Mouse (Mus musculus) E14TG2a.4 (cell line): ENCODE data around the gene Slc4a11.

Experiments
- H3K27me3 ChIP-seq: 2 replicates; pipeline ENCODE4 v1.6.1; 2014; ENCODE audit warnings: low read length, control low read depth; ENCODE audit not compliant: insufficient read depth
- H3K36me3 ChIP-seq: 2 replicates; pipeline ENCODE4 v1.6.1; 2014; ENCODE audit warnings: low read length, control low read depth; ENCODE audit not compliant: insufficient read depth
- H3K4me1 ChIP-seq: replicated peaks from 2 replicates; pipeline ENCODE4 v1.6.1; 2014; ENCODE audit warnings: low read depth, low read length, control low read depth
- H3K4me3 ChIP-seq: replicated peaks from 2 replicates; pipeline ENCODE4 v1.5.1; 2014; ENCODE audit warnings: mild to moderate bottlenecking, low read length
- H3K9me3 ChIP-seq: 2 replicates; pipeline ENCODE4 v1.6.1; 2014; ENCODE audit warnings: low read length, control low read depth
- CTCF ChIP-seq: conservative IDR thresholded peaks from 2 replicates; pipeline ENCODE4 v1.5.1; 2014; ENCODE audit warnings: low read length
- NANOG ChIP-seq: IDR thresholded peaks from 2 replicates; pipeline ENCODE4 v1.6.1; 2014; ENCODE audit warnings: borderline replicate concordance, low read length, mixed read lengths
- POU5F1 ChIP-seq: IDR thresholded peaks from 2 replicates; pipeline ENCODE4 v1.6.1; 2014; ENCODE audit warnings: low read length, borderline replicate concordance

The Slc4a11 gene

DNA sequence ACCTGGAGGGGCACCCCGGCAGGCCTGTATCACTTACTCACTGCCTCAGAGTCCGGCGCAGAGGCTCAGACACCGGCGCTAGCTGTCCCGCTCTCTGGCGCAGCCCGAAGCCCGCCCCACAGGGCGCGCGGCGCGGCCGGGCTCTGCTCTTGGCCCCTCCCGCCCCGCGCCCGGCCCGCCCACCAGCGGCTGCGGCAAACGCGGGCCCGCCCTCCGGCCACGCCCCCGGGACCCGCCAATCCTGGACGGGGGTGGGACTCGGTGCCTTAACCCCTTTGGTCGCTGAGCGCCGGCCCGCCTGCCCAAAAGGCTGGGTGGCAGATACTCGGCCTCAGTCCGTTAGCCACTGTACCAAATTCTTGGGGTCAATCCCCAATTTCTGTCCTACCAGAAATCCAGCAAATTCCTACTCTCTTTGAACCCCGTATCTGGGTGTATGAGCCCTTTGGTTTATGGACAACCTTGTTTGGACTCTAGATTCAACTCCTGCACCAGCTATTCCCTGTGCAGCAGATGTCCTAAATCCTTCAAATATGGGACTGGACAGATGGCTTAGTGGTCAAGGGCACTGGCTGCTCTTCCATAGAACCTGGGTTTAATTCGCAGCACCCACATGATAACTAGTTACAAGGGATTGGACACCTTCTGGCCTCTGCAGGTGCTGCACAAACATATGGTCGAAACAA lies 54.5 kb downstream of the Slc4a11 start, which contains the start of gene Lzts3:
Gene Lzts3, minus strand, starts transcription at position 120 of the 686 bp plus-strand sequence.
- Histone ChIP-seq H3K4me3 (peak within 1 kb of the TSS; percentile 86), H3K4me1 (peaks cover 38% of the 10 kb centered on the region), H3K36me3 (no peaks in the 10 kb centered on the region), H3K9me3 (no peaks in the 10 kb centered on the region), H3K27me3 (peaks cover 27% of the 10 kb centered on the region)
- TF ChIP-seq POU5F1 (no peak), CTCF (no peak), NANOG (no peak)

DNA sequence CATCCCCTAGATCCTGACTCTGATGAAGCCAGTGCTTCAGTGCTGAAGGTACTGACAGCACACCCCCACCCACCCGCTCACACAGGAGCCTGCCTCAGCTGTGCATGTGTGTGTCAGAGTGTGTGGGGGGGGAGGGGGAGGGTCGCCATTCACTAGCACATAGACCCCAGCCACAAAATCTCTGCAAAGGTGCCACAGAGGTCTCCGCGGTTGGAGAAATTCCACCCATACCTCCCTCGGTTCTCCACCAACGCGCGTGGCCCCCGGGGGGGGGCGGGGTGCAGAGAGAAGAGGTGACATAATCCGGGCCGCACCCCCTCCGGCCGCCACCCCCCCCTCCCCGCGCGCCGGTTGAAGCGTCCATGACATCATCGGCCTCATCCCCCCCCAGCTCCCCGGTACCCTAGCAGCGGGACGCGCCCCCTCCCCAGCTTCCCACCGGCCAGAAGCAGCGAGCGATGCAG lies 55.1 kb downstream of the Slc4a11 start:
- no peak for TF ChIP-seq NANOG
- Histone ChIP-seq H3K36me3 (no peaks in the 10 kb centered on the region), H3K4me3 (peak overlapping the region; percentile 86), H3K4me1 (peaks cover 44% of the 10 kb centered on the region), H3K9me3 (no peaks in the 10 kb centered on the region), H3K27me3 (peaks cover 33% of the 10 kb centered on the region)

DNA sequence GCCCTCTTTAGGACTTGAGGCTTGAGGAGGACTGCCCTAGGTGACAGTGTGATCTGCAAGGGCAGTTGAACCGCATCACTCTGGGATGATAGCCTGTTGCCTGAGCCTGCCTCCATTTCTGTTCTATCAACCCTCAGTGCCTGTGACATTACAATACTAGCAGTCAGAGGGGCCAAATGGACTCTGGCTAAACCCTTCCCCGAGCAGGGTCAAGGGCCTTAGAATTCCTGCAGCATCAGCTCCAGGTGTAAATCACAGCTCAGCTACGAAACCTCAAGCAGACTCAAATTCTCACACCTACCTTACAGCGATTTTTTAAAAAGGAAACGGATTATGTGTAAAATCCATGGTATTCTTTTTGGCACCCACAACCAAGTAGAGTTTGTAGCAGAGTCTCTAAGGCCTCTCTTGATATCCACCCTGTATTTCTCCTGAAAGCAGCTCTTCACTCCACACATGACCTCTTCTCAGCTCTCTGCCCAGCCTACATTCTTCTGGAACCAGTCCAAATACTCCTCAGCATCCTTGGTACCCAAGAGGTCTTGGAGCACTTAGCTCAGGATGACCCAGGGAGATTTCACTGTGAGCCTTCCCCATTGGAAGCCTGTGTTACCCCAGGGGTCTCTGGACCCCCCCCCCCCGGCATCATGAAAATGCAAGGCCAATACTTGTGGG lies 55.8 kb downstream of the Slc4a11 start:
- no peaks in the 10 kb centered on the region for H3K9me3 ChIP-seq
- TF ChIP-seq NANOG = no peak
- no peak for TF ChIP-seq CTCF
- no peak for TF ChIP-seq POU5F1
- H3K36me3 ChIP-seq = no peaks in the 10 kb centered on the region

DNA sequence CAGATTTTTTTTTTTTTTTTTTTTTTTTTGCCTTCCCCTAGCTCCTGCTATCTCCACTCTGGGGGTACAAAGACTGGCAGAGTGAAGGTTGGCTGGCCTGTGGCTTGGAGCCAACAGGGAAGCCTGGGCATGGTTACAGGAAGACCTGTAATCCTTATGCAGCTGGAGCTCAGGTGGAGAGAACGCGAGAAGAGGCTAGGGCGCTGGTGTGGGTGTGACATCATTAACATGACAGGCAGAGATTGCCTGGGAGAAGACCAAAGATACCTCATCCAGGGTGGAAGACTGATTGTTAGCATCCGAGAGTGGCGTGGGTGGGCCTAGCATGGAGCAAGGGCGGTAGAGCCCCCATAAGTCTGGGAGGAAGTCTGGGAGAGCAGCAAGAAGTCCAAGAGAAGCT lies 58.0 kb downstream of the Slc4a11 start:
- Histone ChIP-seq H3K9me3 (no peaks in the 10 kb centered on the region), H3K36me3 (no peaks in the 10 kb centered on the region), H3K4me3 (0 out of 2 replicates have a peak overlapping the region, but pooled peaks have one; percentile 32), H3K4me1 (peaks cover 74% of the 10 kb centered on the region), H3K27me3 (peaks cover 63% of the 10 kb centered on the region)
- TF ChIP-seq CTCF (no peak), NANOG (no peak), POU5F1 (no peak)

More for the DNA sequence above, 55.8 kb downstream of the Slc4a11 start:
- Histone ChIP-seq H3K4me1 (peaks cover 51% of the 10 kb centered on the region), H3K27me3 (peaks cover 41% of the 10 kb centered on the region), H3K4me3 (no peak overlapping the region)

DNA sequence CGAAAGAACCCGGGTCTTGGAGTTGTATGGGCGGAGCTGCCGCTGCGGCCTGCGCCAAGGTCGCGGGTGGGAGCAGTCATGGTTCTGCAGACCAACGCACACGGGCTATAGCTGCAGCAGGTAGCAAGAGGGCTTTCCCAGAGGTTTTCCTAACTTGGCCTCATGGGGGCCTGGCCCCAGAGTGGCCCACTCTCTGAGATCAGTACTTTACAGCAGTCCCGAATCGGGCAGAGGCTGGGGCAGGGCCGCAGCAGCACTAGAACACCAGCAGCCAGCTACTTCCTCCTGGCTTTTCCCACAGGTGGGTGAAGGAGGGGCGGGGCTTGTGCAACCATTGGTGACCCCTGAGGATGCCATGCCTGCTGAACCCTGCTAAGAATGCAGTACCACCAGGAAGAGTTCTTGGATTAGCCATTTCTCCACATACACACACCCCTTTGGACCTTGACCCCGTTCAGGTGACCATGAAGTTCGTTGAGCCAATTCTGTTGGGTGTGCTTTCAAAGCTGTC lies 59.2 kb downstream of the Slc4a11 start:
- Histone ChIP-seq H3K4me1 (peaks cover 81% of the 10 kb centered on the region), H3K27me3 (peaks cover 71% of the 10 kb centered on the region), H3K36me3 (no peaks in the 10 kb centered on the region), H3K4me3 (peak overlapping the region; percentile 75), H3K9me3 (no peaks in the 10 kb centered on the region)
- TF ChIP-seq CTCF (no peak), POU5F1 (no peak), NANOG (no peak)

DNA sequence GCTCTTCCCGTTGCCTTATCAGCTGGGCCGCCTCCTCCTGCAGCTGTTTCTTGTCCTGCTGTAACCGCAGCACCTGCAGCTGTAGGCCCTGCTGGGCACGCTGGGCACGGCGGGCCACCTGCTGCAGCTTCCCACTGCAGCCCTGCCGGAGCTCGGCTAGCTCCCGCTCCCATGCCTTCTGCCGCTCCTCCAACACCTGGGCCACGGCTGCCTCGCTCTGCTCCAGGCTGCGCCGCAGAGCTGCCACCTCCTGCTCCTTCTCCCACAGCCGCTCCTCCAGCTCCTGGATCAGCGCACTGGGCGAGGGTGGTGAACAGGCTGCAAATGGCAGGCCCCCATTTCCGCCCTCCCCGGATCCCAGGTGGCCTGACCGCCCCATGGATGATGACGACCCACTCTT lies 61.5 kb downstream of the Slc4a11 start:
- Histone ChIP-seq H3K36me3 (no peaks in the 10 kb centered on the region), H3K27me3 (peaks cover 62% of the 10 kb centered on the region), H3K4me1 (peaks cover 93% of the 10 kb centered on the region), H3K4me3 (peak overlapping the region; percentile 75), H3K9me3 (no peaks in the 10 kb centered on the region)
- TF ChIP-seq POU5F1 = no peak
- TF ChIP-seq CTCF = no peak
- TF ChIP-seq NANOG = no peak

DNA sequence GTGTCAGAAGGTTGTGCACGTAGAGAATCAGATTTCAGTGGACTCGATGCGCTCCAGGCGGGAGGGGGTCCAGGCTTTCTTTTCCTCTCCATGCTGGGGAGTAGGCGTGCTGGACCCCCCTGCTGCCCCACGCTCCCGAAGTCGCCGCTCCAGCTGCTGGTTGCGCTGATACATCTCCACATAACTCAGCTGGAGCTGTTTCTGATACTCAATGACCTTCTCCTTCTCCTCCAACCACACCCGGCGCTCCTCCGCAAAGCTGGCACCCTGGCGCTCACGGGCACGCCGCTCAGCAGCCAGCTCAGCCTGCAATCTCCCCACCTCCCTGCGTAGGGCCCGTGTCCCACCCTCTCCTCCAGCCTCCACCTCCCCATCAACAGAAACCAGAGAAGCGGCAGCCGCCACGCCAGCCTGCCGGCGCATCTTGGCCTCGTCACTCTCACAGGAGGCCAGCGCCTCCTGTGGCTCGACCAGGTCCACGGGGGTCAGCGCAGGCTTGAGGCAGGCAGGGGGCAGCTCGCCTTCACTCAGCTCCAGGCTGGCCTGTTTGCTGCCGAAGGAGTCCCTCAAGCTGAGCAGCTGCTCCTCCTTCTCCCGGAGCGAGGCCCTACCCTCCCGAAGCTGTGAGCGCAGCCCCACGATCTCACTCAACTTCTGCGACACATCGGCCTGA lies 62.4 kb downstream of the Slc4a11 start:
- Histone ChIP-seq H3K27me3 (peaks cover 55% of the 10 kb centered on the region), H3K4me3 (peak overlapping the region; percentile 75)
- TF ChIP-seq POU5F1 (no peak), CTCF (no peak), NANOG (no peak)

More for the DNA sequence above, 62.4 kb downstream of the Slc4a11 start:
- peaks cover 95% of the 10 kb centered on the region for H3K4me1 ChIP-seq
- H3K9me3 ChIP-seq = no peaks in the 10 kb centered on the region
- no peaks in the 10 kb centered on the region for H3K36me3 ChIP-seq
